Mouse (Mus musculus) thymus, postnatal 10 days (tissue): ENCODE measurements around the gene Gm45623.

Experiments used
- DNase-seq, 2 experiments: peaks; one replicate each; pipeline ENCODE4 v3.0.0; 2021; ENCODE audit warnings: low spot score in 2 of 2

The Gm45623 gene

DNA sequence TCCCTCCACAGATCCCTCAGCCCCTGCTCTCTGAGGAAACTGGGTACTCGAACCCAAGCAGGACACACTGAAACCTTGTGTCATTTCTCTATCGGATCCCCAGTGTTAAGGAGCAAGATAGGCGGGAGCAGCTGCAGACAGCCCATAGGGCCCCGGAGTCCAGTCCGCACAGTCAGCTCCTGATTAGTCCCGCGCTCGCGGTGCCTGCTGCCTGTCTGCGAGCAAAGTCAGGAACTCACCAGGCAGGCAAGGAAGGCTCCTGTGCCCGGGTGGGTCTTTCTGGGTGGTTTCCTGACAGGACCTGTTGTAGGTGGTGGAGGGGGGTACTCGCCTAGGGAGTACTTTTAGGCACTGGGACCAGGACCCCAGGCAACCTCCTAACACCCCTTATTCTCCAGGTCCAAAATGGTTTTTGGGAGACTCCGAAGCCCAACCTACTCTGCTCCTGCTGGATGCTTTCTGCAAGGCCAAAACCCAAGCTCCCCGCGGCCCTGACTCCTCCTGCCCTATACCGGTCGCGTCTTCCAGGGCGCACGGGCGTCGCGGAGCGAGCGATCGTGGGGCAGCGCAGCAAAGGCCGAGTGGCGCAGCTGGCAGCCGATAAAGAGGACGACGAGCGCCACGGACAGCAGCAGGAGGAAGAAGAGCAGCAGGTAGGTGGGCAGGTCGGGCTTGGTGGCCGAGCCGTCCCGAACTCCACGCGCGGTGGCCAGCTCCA, 994 bp downstream of the Gm45623 start:
- DNase-seq, result no peak

DNA sequence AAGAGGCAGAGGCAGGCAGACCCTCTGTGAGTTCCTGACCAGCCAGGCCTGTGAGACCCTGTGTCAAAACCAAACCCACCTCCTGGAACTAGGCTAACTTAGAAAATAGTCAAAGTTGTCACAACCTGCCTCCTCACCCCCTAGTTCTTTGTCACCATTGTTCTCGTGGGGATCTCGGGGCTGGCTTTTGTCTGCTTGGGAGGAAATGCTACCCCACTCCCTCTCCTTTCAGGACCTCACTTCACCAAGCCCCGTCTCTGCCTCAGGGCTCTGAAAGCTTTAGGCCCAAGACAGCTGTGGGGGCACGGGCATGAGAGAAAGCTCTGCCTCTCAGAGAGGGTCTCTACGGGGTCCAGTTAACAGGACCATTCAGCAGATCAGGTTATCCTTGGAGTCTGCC, 1.9 kb downstream of the Gm45623 start:
- DNase-seq, result no peak

DNA sequence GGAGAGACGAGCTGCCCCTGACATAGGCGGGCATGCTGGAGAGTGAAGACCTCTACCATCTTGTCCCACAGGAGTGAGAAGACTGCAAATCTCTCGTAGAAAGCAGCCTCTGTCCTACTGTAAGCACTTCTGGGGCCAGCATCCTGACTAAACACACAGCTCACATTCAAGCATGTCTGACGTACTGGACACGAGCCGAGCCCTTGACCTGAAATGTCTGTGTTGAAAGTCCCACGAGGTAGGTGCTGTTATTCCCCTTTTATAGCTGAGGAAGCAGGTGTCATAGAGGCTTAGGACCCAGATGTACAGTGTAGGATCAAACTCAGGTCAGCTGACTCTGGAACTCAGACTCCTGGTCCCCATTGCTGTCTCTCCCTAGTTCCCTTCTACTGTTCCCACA, 4.2 kb downstream of the Gm45623 start:
- no peak for DNase-seq

DNA sequence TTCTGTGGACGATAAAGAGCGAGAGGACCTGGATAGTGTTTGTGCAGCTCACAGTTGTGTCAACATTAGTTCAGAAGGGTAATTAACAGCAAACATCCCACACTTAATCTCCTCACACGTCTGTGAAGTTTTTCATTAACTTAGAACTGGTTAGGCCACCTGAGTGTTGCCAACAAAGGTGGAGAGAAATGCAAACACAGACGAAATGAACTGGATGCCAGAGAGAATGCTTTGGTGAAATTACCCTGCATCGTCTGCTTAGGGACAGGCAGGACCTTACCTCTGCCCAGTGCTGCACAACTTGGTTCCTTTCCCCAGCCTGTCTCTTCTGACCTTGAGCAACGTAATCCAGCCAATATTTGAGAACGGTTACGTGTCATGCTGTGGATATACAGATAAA, 6.1 kb downstream of the Gm45623 start:
- no peak for DNase-seq

DNA sequence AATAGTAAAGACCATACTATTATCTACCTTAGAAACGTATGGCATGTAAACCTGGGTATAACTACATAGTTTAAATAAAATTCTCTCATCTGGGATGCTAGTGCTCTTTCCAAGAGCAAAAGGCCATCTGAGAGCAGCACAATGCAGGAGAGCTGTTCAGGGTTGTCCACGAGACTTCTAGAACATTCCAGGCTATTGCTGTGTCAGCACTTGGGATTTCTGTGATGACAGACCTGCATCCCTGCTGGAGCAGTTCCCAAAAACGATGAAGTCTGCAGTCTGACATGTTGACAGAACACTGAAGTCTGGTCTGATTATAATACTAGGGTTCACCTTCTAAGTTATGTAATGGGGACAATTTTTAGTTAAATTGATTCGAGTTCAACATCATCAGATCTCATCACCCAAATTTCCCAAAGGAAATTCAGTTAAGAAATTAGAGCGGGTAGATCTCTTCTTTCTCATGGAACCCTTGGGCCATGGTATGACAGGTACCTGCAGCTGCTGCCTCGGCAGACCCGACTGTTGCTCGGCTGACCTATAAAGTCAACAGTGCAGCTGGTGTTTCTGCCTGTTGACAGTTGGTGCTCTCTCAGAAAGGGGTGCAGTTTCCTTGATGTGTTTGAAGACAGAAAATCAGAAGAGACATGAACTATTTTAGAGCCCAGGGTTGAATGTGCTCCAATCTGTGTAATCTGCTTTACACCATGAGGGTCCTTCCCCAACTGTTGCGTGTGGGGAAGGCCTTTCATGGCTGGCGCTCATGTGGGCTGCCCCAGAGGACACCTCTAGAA, 6.7 kb downstream of the Gm45623 start:
- DNase-seq, result peak in 1 of 2 experiments; percentile 55

- no peak for DNase-seq
Observed at GRCm38 (mm10) chr13:56742325-56742901, 11.2 kb downstream of the Gm45623 start.

DNA sequence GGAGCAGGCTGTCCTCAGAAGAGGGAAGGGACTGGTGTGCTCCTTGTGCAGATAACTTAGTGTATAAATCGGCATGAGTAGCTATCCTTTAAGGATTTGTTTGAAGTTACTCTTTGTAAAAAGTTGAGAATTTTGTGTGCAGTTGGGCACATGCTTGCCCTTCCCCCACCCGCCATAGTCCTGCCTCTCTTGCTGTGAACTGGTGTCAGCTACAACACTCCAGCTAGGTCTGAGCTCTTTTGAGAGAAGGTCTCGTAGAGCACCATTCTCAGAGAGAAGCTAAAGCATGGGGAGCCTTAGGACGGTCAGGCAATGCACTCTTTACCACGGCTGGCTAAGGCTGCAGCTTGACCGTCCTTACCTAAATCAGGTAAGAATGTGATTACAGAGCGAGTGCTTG, 11.9 kb downstream of the Gm45623 start:
- DNase-seq, result no peak

GRCm38 (mm10) chr13:56740496-56740895, 13.1 kb downstream of the Gm45623 start:
- no peak for DNase-seq

DNA sequence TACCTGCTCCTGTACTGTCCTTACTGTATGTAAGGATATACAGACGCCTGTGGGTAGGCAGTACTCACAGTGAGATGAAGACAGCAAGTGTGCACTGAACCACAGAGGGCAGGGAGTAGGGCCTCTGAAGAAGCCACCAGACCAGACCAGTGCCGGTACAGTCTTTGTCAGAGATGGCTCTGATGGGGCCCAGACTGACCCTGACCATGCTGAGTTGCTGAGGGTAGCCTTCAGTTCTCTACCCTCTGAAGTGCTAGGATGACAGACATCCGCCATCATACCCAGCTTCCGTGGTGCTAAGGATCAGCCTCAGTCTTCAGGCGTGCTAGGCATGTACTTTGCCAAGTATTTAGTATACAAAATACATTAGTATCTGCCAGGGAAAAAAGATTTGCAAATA, 14.1 kb downstream of the Gm45623 start:
- DNase-seq, result no peak

DNA sequence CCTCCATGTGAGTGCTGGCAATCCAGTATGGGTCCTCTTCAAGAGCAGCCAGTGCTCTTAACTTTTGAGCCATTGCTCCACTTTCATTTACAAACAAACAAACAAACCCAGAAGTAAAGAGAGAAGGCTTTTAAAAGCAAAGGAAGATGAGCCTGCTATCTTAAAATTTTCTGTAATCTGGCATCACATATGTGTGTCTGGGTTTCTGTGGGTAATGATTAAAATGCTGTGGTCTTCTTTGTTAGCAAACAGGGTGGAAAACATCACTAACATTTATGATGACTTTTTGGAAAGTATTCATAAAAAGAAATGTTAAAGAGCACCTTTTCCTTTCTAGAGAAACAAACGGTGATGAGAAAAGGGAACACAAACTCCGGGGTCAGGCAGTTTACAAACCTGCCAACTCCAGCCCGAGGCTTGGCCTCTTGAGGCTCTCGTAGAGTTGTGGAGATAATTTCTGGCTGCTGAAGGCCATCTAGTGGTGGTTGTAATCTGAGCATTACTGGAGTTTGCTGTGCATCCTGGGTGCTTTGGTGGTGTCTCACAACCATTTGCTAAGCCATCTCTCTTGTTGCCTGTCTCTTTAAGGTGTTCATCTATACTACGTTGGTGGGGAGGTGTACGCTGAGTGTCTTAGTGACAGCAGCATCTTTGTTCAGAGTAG, 18.3 kb downstream of the Gm45623 start:
- no peak for DNase-seq

GRCm38 (mm10) chr13:56734617-56735016, 19.0 kb downstream of the Gm45623 start:
- no peak for DNase-seq

DNA sequence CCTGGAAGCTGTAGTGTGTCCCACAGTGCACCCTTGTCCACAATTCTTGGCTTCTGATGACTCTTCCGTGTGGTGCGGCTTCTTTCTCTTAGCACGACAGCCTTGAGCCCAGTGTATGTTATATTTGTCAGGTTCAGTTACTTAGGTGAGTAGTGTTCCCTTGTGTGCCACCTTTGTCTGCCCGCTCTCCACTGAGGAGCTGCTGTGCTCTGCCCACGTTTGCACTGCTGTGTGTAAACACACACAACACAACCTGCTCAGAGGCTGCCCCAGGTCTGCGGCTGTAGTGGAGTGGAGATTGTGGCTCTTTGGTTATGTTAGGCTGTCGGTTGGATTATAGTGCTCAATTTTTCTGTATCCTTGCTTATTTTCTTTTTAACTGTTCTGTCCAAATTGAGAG, 24.6 kb downstream of the Gm45623 start:
- DNase-seq, result no peak

DNA sequence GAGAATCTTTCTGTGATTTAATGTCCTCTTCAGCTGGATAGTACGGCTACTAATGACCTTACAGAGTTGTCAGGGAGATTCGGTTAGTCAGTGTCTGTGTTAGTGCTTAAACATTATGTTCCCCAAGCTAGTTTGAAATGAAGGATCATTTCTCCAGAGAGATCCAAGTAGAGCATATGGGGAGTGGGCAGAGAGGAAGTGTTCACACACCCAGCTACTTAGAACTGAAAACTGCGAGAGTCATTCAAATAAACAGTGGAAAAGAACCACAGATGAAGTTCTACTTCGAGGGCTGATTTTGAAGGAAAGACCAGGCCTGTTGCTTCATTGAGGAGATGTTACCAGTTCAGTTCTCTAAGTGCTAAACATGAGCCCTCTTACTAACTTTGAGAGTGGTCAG, 27.1 kb downstream of the Gm45623 start:
- DNase-seq, result no peak

DNA sequence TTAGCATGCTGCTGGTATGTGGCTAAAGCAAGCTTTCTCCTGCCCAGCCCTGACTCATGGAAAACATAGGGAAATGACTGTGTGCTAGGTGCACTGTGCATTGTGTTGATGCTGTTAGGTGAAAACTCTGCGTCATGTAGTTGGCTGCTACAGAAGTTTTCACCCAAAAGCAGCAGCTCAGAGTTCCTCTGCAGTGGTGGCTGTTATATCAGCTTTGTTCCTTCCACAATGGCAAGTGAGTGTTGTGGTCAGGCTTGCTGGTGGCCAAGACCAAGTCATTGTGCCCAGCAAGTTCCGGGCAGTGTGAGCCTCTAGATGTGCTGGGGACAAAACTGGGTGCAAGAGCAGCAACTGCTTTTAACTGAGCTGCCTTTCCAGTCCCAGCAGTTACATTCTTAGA, 41.4 kb downstream of the Gm45623 start:
- no peak for DNase-seq

- no peak for DNase-seq
Observed at GRCm38 (mm10) chr13:56710620-56711019, 43.0 kb downstream of the Gm45623 start.

DNA sequence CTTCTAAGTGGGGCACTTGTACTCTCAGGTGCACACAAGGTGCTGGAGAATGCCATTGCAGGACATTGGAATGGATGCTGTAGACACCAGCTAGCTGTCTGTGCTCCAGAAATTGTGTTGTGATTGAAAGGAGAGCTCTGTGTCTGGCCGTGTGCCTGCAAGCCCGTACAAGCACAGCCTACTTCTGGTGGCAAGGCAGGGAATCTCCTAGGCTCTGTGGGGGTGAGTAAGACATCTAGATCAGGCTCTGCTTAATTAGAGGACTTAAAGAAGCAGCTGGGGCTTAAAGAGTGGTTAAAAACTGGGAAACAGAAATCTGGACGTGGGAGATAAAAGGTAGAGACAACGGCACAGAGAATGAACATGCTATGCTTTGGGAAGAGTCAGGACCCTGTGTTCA, 46.0 kb downstream of the Gm45623 start:
- DNase-seq, result no peak

- DNase-seq, result no peak
Observed at GRCm38 (mm10) chr13:56707111-56707510, 46.5 kb downstream of the Gm45623 start.

DNA sequence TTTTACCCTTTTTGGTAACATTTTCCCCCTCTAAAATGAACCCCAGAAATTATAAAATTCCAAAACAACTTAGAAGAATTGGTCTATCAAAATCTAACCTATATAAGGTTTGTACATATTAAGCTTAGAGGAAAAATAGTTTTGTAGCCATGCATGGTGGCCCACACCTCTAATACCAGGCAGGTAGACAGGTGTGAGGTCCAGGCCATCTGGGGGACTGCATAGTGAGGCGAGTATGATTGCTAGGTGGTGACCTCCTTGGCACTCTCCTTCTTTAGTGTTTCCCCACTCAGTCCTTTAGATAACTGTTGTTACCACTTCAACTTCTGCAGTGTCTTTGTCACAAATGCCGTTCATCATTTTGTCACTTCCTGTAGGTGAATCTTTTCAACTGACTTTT, 49.0 kb downstream of the Gm45623 start:
- no peak for DNase-seq

DNA sequence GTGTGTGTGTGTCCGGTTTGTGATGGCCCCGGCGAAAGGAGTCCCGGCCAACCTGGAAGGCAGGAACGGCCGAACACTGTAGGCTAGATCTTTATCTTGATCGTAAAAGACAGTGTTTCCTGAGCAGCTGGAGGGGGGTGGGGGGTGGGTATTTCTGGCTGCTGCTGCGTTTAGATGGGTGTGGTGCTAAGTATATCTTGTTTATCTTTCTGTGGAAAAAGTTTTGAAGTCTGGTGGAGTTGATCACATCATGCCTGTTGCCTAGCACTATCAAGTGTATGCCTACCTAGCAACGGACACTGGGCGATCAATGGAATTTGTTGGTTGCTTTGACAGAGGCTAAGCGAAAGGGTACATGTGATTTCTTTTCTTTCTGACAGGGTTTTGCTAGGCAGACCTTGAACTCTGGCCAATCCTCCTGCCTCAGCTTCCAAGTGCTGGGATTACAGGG, 49.7 kb downstream of the Gm45623 start:
- no peak for DNase-seq

- DNase-seq, result peak; percentile 51 to 59
Observed at GRCm38 (mm10) chr13:56703222-56703870, 50.3 kb downstream of the Gm45623 start.

DNA sequence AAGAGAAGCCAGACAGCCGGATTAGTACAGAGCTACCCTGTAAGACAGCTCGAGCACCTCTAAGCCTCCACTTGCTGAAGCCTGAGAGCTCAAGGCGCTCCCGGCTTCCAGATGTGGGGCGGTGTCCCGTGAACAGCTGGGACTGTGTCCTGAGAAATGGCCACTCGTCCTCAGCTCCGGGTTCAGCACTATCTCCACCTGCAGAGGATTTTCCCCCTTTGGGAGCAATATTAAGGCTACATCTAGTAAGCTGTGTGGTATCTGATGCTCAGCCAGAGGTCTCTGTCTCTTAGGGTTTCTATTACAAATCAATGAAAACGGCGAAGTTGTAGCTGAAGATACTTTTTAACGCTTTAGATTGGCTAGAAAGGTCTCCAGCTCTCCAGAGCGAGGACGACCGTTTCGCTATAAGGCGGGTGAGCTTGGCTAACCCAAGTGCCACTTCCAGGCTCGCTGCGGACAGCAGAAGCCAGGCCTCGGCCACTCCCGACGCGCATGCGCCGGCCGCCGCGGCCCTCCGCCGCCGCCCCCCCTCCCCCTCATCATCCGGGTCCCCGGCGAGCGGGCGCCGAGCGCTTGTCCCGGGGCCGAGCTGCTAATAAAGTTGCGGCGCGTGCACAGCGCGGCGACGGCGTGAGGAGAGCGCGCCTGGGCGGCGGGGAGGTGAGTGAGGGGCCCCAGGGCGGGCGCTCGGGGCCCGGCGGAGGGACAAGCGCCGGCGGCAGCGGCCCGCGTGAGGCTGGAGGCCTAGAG, 51.0 kb downstream of the Gm45623 start, which contains the start of gene Smad5:
Gene Smad5 (plus strand): TSS at position 542 of the 753 bp plus-strand sequence.
- DNase-seq, result peak; percentile 54 to 68
